Mouse (Mus musculus): ENCODE results near the gene Zfand2b.

DNA sequence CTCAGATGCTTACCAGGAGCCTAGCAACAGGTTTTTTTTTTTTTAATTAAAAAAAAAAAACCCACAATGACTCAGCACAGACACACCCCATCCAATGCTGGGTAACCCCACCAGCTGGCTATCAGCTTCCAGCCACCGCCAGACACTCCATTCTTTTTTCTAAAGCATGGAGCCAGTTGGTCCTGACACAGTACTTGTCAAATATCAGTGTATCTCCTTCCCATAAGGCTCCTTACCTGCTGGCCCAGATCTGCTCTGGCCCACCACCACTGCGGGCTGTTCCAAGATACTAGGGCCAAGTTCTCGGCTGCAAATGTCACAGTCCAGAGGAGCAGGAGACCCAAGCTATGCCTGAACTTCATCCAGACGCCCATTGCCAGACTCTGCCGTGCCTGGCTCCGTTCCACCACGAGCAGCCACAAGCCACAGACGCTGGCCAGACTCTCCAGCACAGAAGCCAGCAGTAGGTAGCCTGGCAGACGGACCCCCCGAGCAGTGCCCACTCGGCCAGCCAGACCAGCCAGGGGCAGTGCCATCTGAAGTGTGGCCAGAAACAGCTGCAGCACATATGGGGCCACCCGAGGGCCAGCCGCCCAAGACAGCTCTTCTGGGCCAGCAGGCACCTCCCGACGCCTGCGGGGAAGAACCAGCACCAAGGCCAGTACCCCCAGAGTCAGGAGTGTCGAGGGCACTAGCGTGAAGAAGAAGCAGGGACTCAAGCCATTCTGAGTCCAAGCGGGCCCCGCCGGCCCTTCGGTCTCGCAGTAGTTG is 11.1 kb downstream of the Zfand2b start:
- TF ChIP-seq POLR2A (IDR thresholded peaks at IDR 0.05; ENCODE audit: borderline replicate concordance, extremely low read depth, low read depth, low read length) (no peak), CTCF (IDR thresholded peaks at IDR 0.05; ENCODE audit: insufficient read depth, low read length) (no peak)

Measured in lung, adult 2 months (tissue).